Mouse (Mus musculus): ENCODE results near the gene Ptk7.

DNA sequence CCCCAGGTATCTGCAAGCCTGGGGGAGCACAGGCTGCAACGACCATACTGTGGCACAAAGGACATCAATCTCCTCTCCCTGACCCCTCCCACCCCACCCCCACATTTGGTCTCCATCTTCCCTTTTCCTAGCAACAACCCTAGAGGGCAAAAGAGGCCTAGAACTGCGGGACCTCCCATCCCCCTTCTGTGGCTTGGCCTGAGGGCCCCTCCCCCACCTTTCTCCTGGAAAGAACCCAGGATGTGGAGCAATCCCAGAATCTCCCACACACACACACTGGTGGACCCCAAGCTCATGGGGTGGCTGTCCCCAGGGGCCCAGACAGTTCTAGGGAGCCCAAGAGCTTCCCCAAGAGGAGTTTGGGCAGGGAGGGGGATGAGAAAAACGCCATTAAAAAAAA lies 81.4 kb downstream of the Ptk7 start:
- TF ChIP-seq CTCF (IDR thresholded peaks at IDR 0.05; ENCODE audit: borderline replicate concordance, extremely low read depth, insufficient read depth, insufficient read length) (no peak), POLR2A (IDR thresholded peaks at IDR 0.05; ENCODE audit: borderline replicate concordance, extremely low read depth, insufficient read depth, insufficient read length, poor library complexity, severe bottlenecking) (no peak)
